Comparison of ENCODE assay signal across 13 mouse cellular contexts in genomic region chr1:171171138-171171537, GRCm38 (mm10). TPM values are rescaled to one million over a fixed set of nuclear protein-coding genes. Genes with fewer than 3 reads are reported as not detected.
DNase-seq lines count a peak whose midpoint lies in the region; ATAC-seq and TF ChIP-seq lines count a peak whose summit lies in the region.
"Had no signal": no experiment of that assay in that cellular context is flagged by ENCODE, and none has a peak within 500 bp of the region (broad histone marks: within the 10 kb centered on the region; RNA-seq: fewer than 3 reads in every experiment).

No protein-coding gene starts in this region.

- no peak for DNase-seq in kidney, adult 11 months
- peak; percentile 28 for DNase-seq in MEL (ENCODE audit: low read depth, low spot score)
- no peak for DNase-seq in spleen, adult 18-20 months
- DNase-seq in urinary bladder, postnatal 25 days (ENCODE audit: low spot score) = no peak
- DNase-seq in natural killer cell, adult 2 months (ENCODE audit: low spot score in 2 of 2) = no peak
- DNase-seq: cerebellum, adult 9-11 months; gastrocnemius, postnatal 36 days; thymus, postnatal 36 days had no signal

- no peak for TF ChIP-seq CTCF in MEL (IDR thresholded peaks at IDR 0.05 in 2 of 3, conservative IDR thresholded peaks at IDR 0.05 in 1 of 3; ENCODE audit: control insufficient read depth in 1 of 3, insufficient read depth in 1 of 3, low read depth in 2 of 3, low read length in 3 of 3, poor library complexity in 1 of 3, severe bottlenecking in 1 of 3)
- TF ChIP-seq CTCF in cortical plate, adult 2 months (IDR thresholded peaks at IDR 0.05; ENCODE audit: extremely low read depth, insufficient read depth, low read length) = no peak

- H3K9me3 ChIP-seq in kidney, embryonic 15.5 days (replicated peaks) = no peaks in the 10 kb centered on the region
- H3K9me3 ChIP-seq in MEL (replicated peaks; ENCODE audit: insufficient read depth, low read length) = no peaks in the 10 kb centered on the region
- no peaks in the 10 kb centered on the region for H3K9me3 ChIP-seq in intestine, embryonic 15.5 days

- 23% methylated on average over 3 of the region's 3 CpGs for whole genome bisulfite sequencing in kidney, embryonic 15.5 days
- WGBS in intestine, embryonic 15.5 days = 49% methylated on average over 3 of the region's 3 CpGs

- H3K79me2 ChIP-seq in MEL (ENCODE audit: control insufficient read depth, insufficient read depth, low read length, poor library complexity) = no peaks in the 10 kb centered on the region

- TF ChIP-seq RAD21 in MEL (IDR thresholded peaks at IDR 0.05; ENCODE audit: low read depth, low read length) = no peak

- no peak overlapping the region for H3K9ac ChIP-seq in kidney, embryonic 15.5 days
- H3K9ac ChIP-seq in MEL (ENCODE audit: control insufficient read depth, low read depth, low read length, poor library complexity, severe bottlenecking) = no peak overlapping the region
- no peak overlapping the region for H3K9ac ChIP-seq in intestine, embryonic 15.5 days

- TF ChIP-seq POLR2A in MEL (IDR thresholded peaks at IDR 0.05; ENCODE audit: control insufficient read depth in 1 of 2, insufficient read depth in 1 of 2, low read depth in 1 of 2, low read length in 2 of 2, poor library complexity in 1 of 2) = no peak
- TF ChIP-seq POLR2A in cortical plate, adult 2 months (IDR thresholded peaks at IDR 0.05; ENCODE audit: extremely low read depth, insufficient read depth, low read length) = no peak

- H3K27ac ChIP-seq in kidney, embryonic 15.5 days = peak overlapping the region; percentile 77
- no peak overlapping the region for H3K27ac ChIP-seq in MEL (ENCODE audit: control insufficient read depth, low read depth, low read length)
- H3K27ac ChIP-seq in cortical plate, adult 2 months (ENCODE audit: insufficient read depth, low read length) = peak overlapping the region; percentile 86; the same call in 1 of the 2 replicates
- H3K27ac ChIP-seq in intestine, embryonic 15.5 days = no peak overlapping the region

- H3K4me3 ChIP-seq in kidney, embryonic 15.5 days (replicated peaks) = no peak overlapping the region
- H3K4me3 ChIP-seq in MEL (ENCODE audit: control insufficient read depth in 1 of 2, insufficient read depth in 1 of 2, low read depth in 2 of 2, low read length in 2 of 2) = no peak overlapping the region
- H3K4me3 ChIP-seq in cortical plate, adult 2 months (ENCODE audit: insufficient read depth, low read length) = no peak overlapping the region
- no peak overlapping the region for H3K4me3 ChIP-seq in intestine, embryonic 15.5 days (replicated peaks)

- no peak overlapping the region for H3K4me2 ChIP-seq in kidney, embryonic 15.5 days
- no peak overlapping the region for H3K4me2 ChIP-seq in intestine, embryonic 15.5 days (replicated peaks)

- H3K36me3 ChIP-seq in kidney, embryonic 15.5 days = no peaks in the 10 kb centered on the region
- H3K36me3 ChIP-seq in MEL (ENCODE audit: control insufficient read depth in 1 of 2, insufficient read depth in 2 of 2, low read length in 2 of 2) = peaks cover 0 to 4% of the 10 kb centered on the region in 2 experiments; a peak in 1 of 4 replicates
- H3K36me3 ChIP-seq in intestine, embryonic 15.5 days = no peaks in the 10 kb centered on the region

- H3K27me3 ChIP-seq in kidney, embryonic 15.5 days = no peaks in the 10 kb centered on the region
- H3K27me3 ChIP-seq in MEL (ENCODE audit: control insufficient read depth in 1 of 2, insufficient read depth in 2 of 2, low read length in 2 of 2) = peaks cover 5 to 9% of the 10 kb centered on the region in 2 experiments; a peak in 3 of 4 replicates
- no peaks in the 10 kb centered on the region for H3K27me3 ChIP-seq in intestine, embryonic 15.5 days (replicated peaks)

- peak; percentile 74; the same call in 1 of the 2 replicates for ATAC-seq in kidney, embryonic 15.5 days (replicated peaks; ENCODE audit: low FRiP score)
- peak; percentile 56; the same call in 1 of the 2 replicates for ATAC-seq in intestine, embryonic 15.5 days

- H3K4me1 ChIP-seq in kidney, embryonic 15.5 days = peaks cover 3% of the 10 kb centered on the region
- H3K4me1 ChIP-seq in MEL (ENCODE audit: control insufficient read depth in 1 of 2, insufficient read depth in 2 of 2, low read length in 2 of 2) = peaks cover 0 to 2% of the 10 kb centered on the region in 2 experiments; a peak in 2 of 4 replicates
- H3K4me1 ChIP-seq in cortical plate, adult 2 months (ENCODE audit: control insufficient read depth, insufficient read depth, low read length) = no peaks in the 10 kb centered on the region
- H3K4me1 ChIP-seq in intestine, embryonic 15.5 days (replicated peaks) = no peaks in the 10 kb centered on the region

- TF ChIP-seq EP300 in MEL (IDR thresholded peaks at IDR 0.05; ENCODE audit: low read depth in 1 of 2, low read length in 2 of 2) = no peak

TF ChIP-seq in MEL, 35 proteins besides CTCF, POLR2A, EP300 and RAD21:
- TF ChIP-seq ZNF384 (IDR thresholded peaks at IDR 0.05; ENCODE audit: low read depth, low read length) (no peak), GATA1 (IDR thresholded peaks at IDR 0.05; ENCODE audit: low read depth, low read length) (no peak), TAL1 (IDR thresholded peaks at IDR 0.05; ENCODE audit: low read length) (no peak), USF1 (IDR thresholded peaks at IDR 0.05; ENCODE audit: low read depth, low read length) (no peak)

RNA-seq across cellular contexts. Expression of gene Mpz, which starts 20.6 kb away (rescaled TPM):
- polyA plus RNA-seq in kidney, embryonic 15.5 days (2015; fragmentation: Nextera tagmentation; extraction: Ambion mirVana) = 0.86 and 0.99 TPM in 2 replicates
- total RNA-seq in MEL (2012; rRNA removed) = 0.10 TPM in 1 of 2 replicates, not detected in the other
- polyA plus RNA-seq in MEL (2012; ENCODE audit: insufficient read depth in 1 of 2, insufficient read length in 2 of 2, low read depth in 1 of 2, low replicate concordance in 2 of 2, missing spikeins in 1 of 2) = under 1 TPM in 1 of 2 experiments, not detected in 1; 0.28 TPM
- polyA plus RNA-seq in cortical plate, adult 2 months (2012; rRNA removed) = 0.13 and 0.19 TPM in 2 replicates
- polyA plus RNA-seq in intestine, embryonic 15.5 days (2015; fragmentation: Nextera tagmentation; extraction: Ambion mirVana) = 1.1 and 1.3 TPM in 2 replicates
- total RNA-seq: layer of hippocampus, postnatal 10 days had no signal
- polyA plus RNA-seq: neural tube, embryonic 14.5 days had no signal

RNA-seq across cellular contexts. Expression of gene Sdhc, which starts 20.7 kb away (rescaled TPM):
- 307 and 309 TPM in 2 replicates for polyA plus RNA-seq in kidney, embryonic 15.5 days (2015; fragmentation: Nextera tagmentation; extraction: Ambion mirVana)
- 79.4 and 88.2 TPM in 2 replicates for total RNA-seq in MEL (2012; rRNA removed)
- polyA plus RNA-seq in MEL (2012; ENCODE audit: insufficient read depth in 1 of 2, insufficient read length in 2 of 2, low read depth in 1 of 2, low replicate concordance in 2 of 2, missing spikeins in 1 of 2) = 100 to 1,000 TPM in 1 of 2 experiments, not detected in 1; 224 TPM
- polyA plus RNA-seq in cortical plate, adult 2 months (2012; rRNA removed) = 219 and 242 TPM in 2 replicates
- 360 and 387 TPM in 2 replicates for polyA plus RNA-seq in intestine, embryonic 15.5 days (2015; fragmentation: Nextera tagmentation; extraction: Ambion mirVana)

RNA-seq across cellular contexts. Expression of gene Pcp4l1, which starts 24.9 kb away (rescaled TPM):
- 2.8 and 4.0 TPM in 2 replicates for polyA plus RNA-seq in kidney, embryonic 15.5 days (2015; fragmentation: Nextera tagmentation; extraction: Ambion mirVana)
- total RNA-seq in MEL (2012; rRNA removed) = not detected in 2 replicates
- polyA plus RNA-seq in MEL (2012; ENCODE audit: insufficient read depth in 1 of 2, insufficient read length in 2 of 2, low read depth in 1 of 2, low replicate concordance in 2 of 2, missing spikeins in 1 of 2) = not detected
- polyA plus RNA-seq in cortical plate, adult 2 months (2012; rRNA removed) = 109 and 168 TPM in 2 replicates
- polyA plus RNA-seq in intestine, embryonic 15.5 days (2015; fragmentation: Nextera tagmentation; extraction: Ambion mirVana) = 16.4 and 18.5 TPM in 2 replicates

RNA-seq across cellular contexts. Expression of gene Nr1i3, which starts 42.6 kb away (rescaled TPM):
- polyA plus RNA-seq in kidney, embryonic 15.5 days (2015; fragmentation: Nextera tagmentation; extraction: Ambion mirVana) = 0.26 and 0.81 TPM in 2 replicates
- 1.4 and 1.7 TPM in 2 replicates for total RNA-seq in MEL (2012; rRNA removed)
- under 1 TPM in 1 of 2 experiments, not detected in 1; 0.24 TPM for polyA plus RNA-seq in MEL (2012; ENCODE audit: insufficient read depth in 1 of 2, insufficient read length in 2 of 2, low read depth in 1 of 2, low replicate concordance in 2 of 2, missing spikeins in 1 of 2)
- 0.11 and 0.15 TPM in 2 replicates for polyA plus RNA-seq in cortical plate, adult 2 months (2012; rRNA removed)
- 9.2 and 10.5 TPM in 2 replicates for polyA plus RNA-seq in intestine, embryonic 15.5 days (2015; fragmentation: Nextera tagmentation; extraction: Ambion mirVana)
- total RNA-seq: gastrocnemius, postnatal 36 days; layer of hippocampus, postnatal 10 days had no signal

RNA-seq across cellular contexts. Expression of gene Tomm40l, which starts 51.2 kb away (rescaled TPM):
- polyA plus RNA-seq in kidney, embryonic 15.5 days (2015; fragmentation: Nextera tagmentation; extraction: Ambion mirVana) = 35.1 and 35.4 TPM in 2 replicates
- total RNA-seq in MEL (2012; rRNA removed) = 38.0 and 40.7 TPM in 2 replicates
- 10 to 100 TPM in 1 of 2 experiments, not detected in 1; 43.4 TPM for polyA plus RNA-seq in MEL (2012; ENCODE audit: insufficient read depth in 1 of 2, insufficient read length in 2 of 2, low read depth in 1 of 2, low replicate concordance in 2 of 2, missing spikeins in 1 of 2)
- polyA plus RNA-seq in cortical plate, adult 2 months (2012; rRNA removed) = 82.2 and 94.6 TPM in 2 replicates
- polyA plus RNA-seq in intestine, embryonic 15.5 days (2015; fragmentation: Nextera tagmentation; extraction: Ambion mirVana) = 31.4 and 32.0 TPM in 2 replicates

Comparison
In these comparisons a context has a peak if more than half of its experiments do, and no peak if none do; other contexts are left out.
1. H3K27ac ChIP-seq: peak in kidney, embryonic 15.5 days (single experiment) and cortical plate, adult 2 months (single experiment); none in MEL (single experiment) and intestine, embryonic 15.5 days (single experiment).